Mouse (Mus musculus) intestine, postnatal 0 days (tissue): Measurements from ENCODE around the gene Sh3d19. TPM values are rescaled to one million over a fixed set of nuclear protein-coding genes. Genes with fewer than 3 reads are reported as not detected.

Experiments
- ATAC-seq: fragments of 200-750 bp; cut with Nextera tagmentation; 2 replicates; pipeline ENCODE4 v1.8.0; 2017; ENCODE audit warnings: mild to moderate bottlenecking, moderate TSS enrichment, moderate library complexity
- H3K27ac ChIP-seq: fragments of 300-500 bp; sonication (generic); 2 replicates; pipeline ENCODE4 v1.5.1; 2014; ENCODE audit warnings: mild to moderate bottlenecking, low read depth, low read length, moderate library complexity
- H3K27me3 ChIP-seq: fragments of 300-500 bp; sonication (generic); replicated peaks from 2 replicates; pipeline ENCODE4 v1.6.1; 2014; ENCODE audit warnings: low read length, mixed read lengths; ENCODE audit not compliant: control insufficient read depth, insufficient read depth
- H3K36me3 ChIP-seq: fragments of 300-500 bp; sonication (generic); 2 replicates; pipeline ENCODE4 v1.6.1; 2014; ENCODE audit warnings: mild to moderate bottlenecking, moderate library complexity; ENCODE audit not compliant: control insufficient read depth, insufficient read depth
- H3K4me1 ChIP-seq: fragments of 300-500 bp; sonication (generic); replicated peaks from 2 replicates; pipeline ENCODE4 v1.6.1; 2014; ENCODE audit warnings: antibody characterized with exemption, low read length, mixed read lengths; ENCODE audit not compliant: control insufficient read depth, insufficient read depth
- H3K4me2 ChIP-seq: fragments of 300-500 bp; sonication (generic); replicated peaks from 2 replicates; pipeline ENCODE4 v1.6.1; 2014; ENCODE audit warnings: low read depth, mild to moderate bottlenecking, moderate library complexity
- H3K4me3 ChIP-seq: fragments of 300-500 bp; sonication (generic); 2 replicates; pipeline ENCODE4 v1.5.1; 2014; ENCODE audit warnings: low read depth, low read length
- H3K9ac ChIP-seq: fragments of 300-500 bp; sonication (generic); 2 replicates; pipeline ENCODE4 v1.6.1; 2014; ENCODE audit warnings: mild to moderate bottlenecking, low read depth, low read length
- H3K9me3 ChIP-seq: fragments of 300-500 bp; sonication (generic); 2 replicates; pipeline ENCODE4 v1.6.1; 2016; ENCODE audit warnings: mixed run types; ENCODE audit not compliant: control insufficient read depth
- CTCF ChIP-seq: sonication (generic); IDR thresholded peaks from 2 replicates; pipeline ENCODE4 v1.5.1; 2016; ENCODE audit warnings: low read depth, mild to moderate bottlenecking, control low read depth, antibody characterized with exemption, moderate library complexity
- WGBS: fragments of 180-500 bp; shearing (Covaris S2); extraction: QIAGEN DNeasy Blood & Tissue Kit; methylation state at CpG from one replicate; pipeline ENCODE4 v1.1.7; 2014; 5-methylcytosine and 5-hydroxymethylcytosine counted together
- polyA plus RNA-seq: library from polyadenylated mRNA; unstranded; fragments of >200 nt; fragmentation: Nextera tagmentation; extraction: Ambion mirVana; gene quantifications from 2 replicates; pipeline ENCODE4 v1.2.1, GENCODE M21; 2015

The Sh3d19 gene
- polyA plus RNA-seq, 1 experiment from 2014 or later: 37.4 TPM

GRCm38 (mm10) chr3:86028658-86029375 is 57.9 kb downstream of the Sh3d19 start:
- 77% methylated on average over 15 of the region's 15 CpGs for WGBS

DNA sequence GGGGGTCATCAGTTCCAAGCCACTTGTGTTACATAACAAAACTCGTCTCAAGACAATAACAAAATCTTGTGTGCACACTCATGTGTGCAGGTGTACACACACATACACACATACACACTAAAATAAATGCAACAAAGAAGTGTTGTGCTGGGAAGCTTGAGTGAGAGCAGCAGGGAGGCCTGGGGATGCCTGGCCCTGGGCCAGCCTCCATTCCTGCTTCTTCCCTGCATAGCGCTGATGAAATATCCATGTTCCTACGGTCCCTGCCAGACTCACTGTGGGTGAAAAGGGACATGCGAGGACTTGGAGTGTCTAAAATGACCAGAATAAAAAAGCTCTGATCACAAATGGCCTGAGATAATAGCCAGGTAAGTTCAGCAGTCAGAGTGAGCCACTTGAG is 59.7 kb downstream of the Sh3d19 start:
- H3K27ac ChIP-seq: no peak overlapping the region
- no peak overlapping the region for H3K4me2 ChIP-seq
- TF ChIP-seq CTCF: no peak
- no peak overlapping the region for H3K9ac ChIP-seq
- WGBS: 73% methylated on average over 4 of the region's 4 CpGs
- no peaks in the 10 kb centered on the region for H3K4me1 ChIP-seq
- H3K27me3 ChIP-seq: no peaks in the 10 kb centered on the region
- ATAC-seq: no peak
- peaks cover 20% of the 10 kb centered on the region; the same call in 1 of the 2 replicates for H3K36me3 ChIP-seq
- H3K9me3 ChIP-seq: no peaks in the 10 kb centered on the region
- H3K4me3 ChIP-seq: no peak overlapping the region

More at GRCm38 (mm10) chr3:86028658-86029375, 57.9 kb downstream of the Sh3d19 start:
- H3K4me1 ChIP-seq: no peaks in the 10 kb centered on the region
- H3K36me3 ChIP-seq: peaks cover 18% of the 10 kb centered on the region; the same call in 1 of the 2 replicates
- no peaks in the 10 kb centered on the region for H3K9me3 ChIP-seq
- H3K4me2 ChIP-seq: no peak overlapping the region
- H3K27ac ChIP-seq: no peak overlapping the region
- H3K4me3 ChIP-seq: no peak overlapping the region
- no peaks in the 10 kb centered on the region for H3K27me3 ChIP-seq
- no peak for TF ChIP-seq CTCF
- H3K9ac ChIP-seq: no peak overlapping the region
- ATAC-seq: no peak

GRCm38 (mm10) chr3:86033455-86034090 is 62.7 kb downstream of the Sh3d19 start:
- no peak overlapping the region for H3K4me2 ChIP-seq
- H3K27ac ChIP-seq: no peak overlapping the region

DNA sequence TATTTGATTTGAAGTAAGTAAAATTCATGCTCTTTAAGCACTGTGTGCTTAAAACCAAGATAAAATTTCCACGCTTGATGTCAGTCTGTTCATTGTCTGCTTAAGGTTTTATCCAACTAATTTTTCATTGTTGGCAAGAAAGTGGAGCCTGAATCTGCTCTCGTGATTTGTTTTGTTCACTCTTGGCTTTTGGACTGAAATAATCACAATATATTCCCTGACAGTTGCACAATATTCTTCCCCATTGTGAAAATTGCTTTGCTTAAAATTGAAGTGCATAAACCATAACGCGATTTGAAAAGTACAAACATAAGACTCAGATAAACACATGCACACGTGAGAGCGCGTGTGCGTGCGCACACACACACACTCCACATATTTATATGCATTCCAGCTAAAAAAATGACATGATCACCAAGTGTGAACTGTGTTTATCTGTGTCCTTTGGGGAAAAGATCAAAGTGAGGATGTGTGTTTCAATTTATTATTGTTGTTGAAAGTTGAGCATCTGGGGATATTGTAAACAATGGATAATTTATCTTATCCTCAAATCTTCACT is 67.1 kb downstream of the Sh3d19 start:
- Histone ChIP-seq H3K9ac (no peak overlapping the region), H3K9me3 (no peaks in the 10 kb centered on the region), H3K36me3 (peaks cover 22% of the 10 kb centered on the region; the same call in 1 of the 2 replicates), H3K27ac (no peak overlapping the region), H3K4me3 (no peak overlapping the region), H3K4me1 (no peaks in the 10 kb centered on the region), H3K4me2 (no peak overlapping the region), H3K27me3 (no peaks in the 10 kb centered on the region)
- no peak for TF ChIP-seq CTCF
- 77% methylated on average over 9 of the region's 9 CpGs for WGBS
- ATAC-seq: no peak

More at GRCm38 (mm10) chr3:86033455-86034090, 62.7 kb downstream of the Sh3d19 start:
- TF ChIP-seq CTCF: no peak
- WGBS: 54% methylated on average over 9 of the region's 9 CpGs
- H3K4me3 ChIP-seq: no peak overlapping the region
- no peak overlapping the region for H3K9ac ChIP-seq
- H3K4me1 ChIP-seq: no peaks in the 10 kb centered on the region
- H3K27me3 ChIP-seq: no peaks in the 10 kb centered on the region
- H3K9me3 ChIP-seq: no peaks in the 10 kb centered on the region
- no peak for ATAC-seq
- peaks cover 27% of the 10 kb centered on the region; the same call in 1 of the 2 replicates for H3K36me3 ChIP-seq

GRCm38 (mm10) chr3:86038648-86039047 is 67.7 kb downstream of the Sh3d19 start:
- Histone ChIP-seq H3K36me3 (peaks cover 21% of the 10 kb centered on the region; the same call in 1 of the 2 replicates), H3K27ac (no peak overlapping the region), H3K4me3 (no peak overlapping the region), H3K9me3 (no peaks in the 10 kb centered on the region), H3K27me3 (no peaks in the 10 kb centered on the region), H3K4me1 (no peaks in the 10 kb centered on the region), H3K4me2 (no peak overlapping the region), H3K9ac (no peak overlapping the region)
- no peak; the same call in 1 of the 2 replicates for ATAC-seq
- WGBS: 45% methylated on average over 3 of the region's 3 CpGs
- no peak for TF ChIP-seq CTCF
